Mouse (Mus musculus) lung, adult 2 months (tissue): ENCODE results near the gene Ccng2. TPM values are rescaled to one million over a fixed set of nuclear protein-coding genes. Genes with fewer than 3 reads are reported as not detected.

ENCODE experiments used
- DNase-seq: peaks from one replicate; pipeline ENCODE4 v3.0.0; 2022
- H3K4me1 ChIP-seq: fragments of 200-500 bp; 2 replicates; pipeline ENCODE4 v1.6.1; 2011; ENCODE audit warnings: low read length; ENCODE audit not compliant: control insufficient read depth, insufficient read depth
- H3K4me3 ChIP-seq: fragments of 200-500 bp; replicated peaks from 2 replicates; pipeline ENCODE3; 2011; ENCODE audit warnings: low read depth, mild to moderate bottlenecking, control low read depth, low read length; ENCODE audit errors: extremely low read depth
- CTCF ChIP-seq: fragments of 200-500 bp; IDR thresholded peaks from 2 replicates; pipeline ENCODE4 v1.5.1; 2011; ENCODE audit warnings: mild to moderate bottlenecking, low read length, control low read depth; ENCODE audit not compliant: insufficient read depth
- POLR2A ChIP-seq: fragments of 200-500 bp; IDR thresholded peaks from 2 replicates; pipeline ENCODE4 v1.6.1; 2011; ENCODE audit warnings: low read depth, mild to moderate bottlenecking, control low read depth, low read length, borderline replicate concordance; ENCODE audit errors: extremely low read depth
- WGBS: fragments of 180-500 bp; shearing (Covaris S2); methylation state at CpG from one replicate; pipeline ENCODE4 v1.1.7; 2018; 5-methylcytosine and 5-hydroxymethylcytosine counted together
- polyA plus RNA-seq: library from polyadenylated mRNA; depleted of rRNA; stranded (reverse); fragments of >200 nt; gene quantifications from 2 replicates; pipeline ENCODE4 v1.2.3, GENCODE M21; 2012

Gene Ccng2
- polyA plus RNA-seq, 1 experiment, result 23.6 TPM

- 57% methylated on average over 14 of the region's 14 CpGs for WGBS
- TF ChIP-seq CTCF (no peak), POLR2A (no peak)
- Histone ChIP-seq H3K4me1 (no peaks in the 10 kb centered on the region), H3K4me3 (no peak overlapping the region)
- DNase-seq, result peak; percentile 17
Measured at GRCm38 (mm10) chr5:93282446-93283107, 15.5 kb downstream of the Ccng2 start.

GRCm38 (mm10) chr5:93283109-93283508 lies 16.1 kb downstream of the Ccng2 start:
- TF ChIP-seq CTCF (no peak), POLR2A (no peak)
- Histone ChIP-seq H3K4me1 (no peaks in the 10 kb centered on the region), H3K4me3 (no peak overlapping the region)
- 69% methylated on average over 7 of the region's 7 CpGs for WGBS
- DNase-seq, result no peak

GRCm38 (mm10) chr5:93288553-93288952 lies 21.5 kb downstream of the Ccng2 start:
- DNase-seq, result no peak
- no peak for TF ChIP-seq CTCF
- TF ChIP-seq POLR2A, result no peak
- Histone ChIP-seq H3K4me1 (no peaks in the 10 kb centered on the region), H3K4me3 (no peak overlapping the region)

DNA sequence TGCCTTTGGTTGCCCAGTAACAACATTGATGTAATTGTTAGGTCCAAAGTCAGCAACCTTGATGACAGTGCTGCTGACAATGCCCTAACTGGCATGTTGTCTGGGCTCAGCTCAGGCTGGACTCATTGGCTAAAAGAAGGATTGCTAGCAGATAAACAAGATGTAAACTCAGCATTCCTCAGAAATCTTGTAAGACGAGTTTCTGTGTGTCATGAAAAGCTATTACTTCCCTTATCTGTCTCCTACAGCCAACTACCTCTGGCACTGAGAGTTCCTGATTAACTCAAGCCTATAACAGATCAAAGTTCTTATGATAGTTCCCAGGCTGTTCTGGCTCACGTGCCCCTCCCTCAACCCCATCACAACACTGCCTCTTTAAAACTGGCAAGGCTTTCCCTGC lies 23.2 kb downstream of the Ccng2 start:
- no peak overlapping the region for H3K4me3 ChIP-seq
- no peaks in the 10 kb centered on the region for H3K4me1 ChIP-seq
- no peak for DNase-seq
- whole genome bisulfite sequencing, result 23% methylated on average over 2 of the region's 2 CpGs
- TF ChIP-seq POLR2A (no peak), CTCF (no peak)

GRCm38 (mm10) chr5:93296341-93296746 lies 29.3 kb downstream of the Ccng2 start:
- Histone ChIP-seq H3K4me1 (peaks cover 3% of the 10 kb centered on the region; the same call in 1 of the 2 replicates), H3K4me3 (no peak overlapping the region)
- peak; percentile 18 for DNase-seq
- TF ChIP-seq POLR2A, result no peak
- no peak for TF ChIP-seq CTCF
- WGBS, result 39% methylated on average over 5 of the region's 5 CpGs

DNA sequence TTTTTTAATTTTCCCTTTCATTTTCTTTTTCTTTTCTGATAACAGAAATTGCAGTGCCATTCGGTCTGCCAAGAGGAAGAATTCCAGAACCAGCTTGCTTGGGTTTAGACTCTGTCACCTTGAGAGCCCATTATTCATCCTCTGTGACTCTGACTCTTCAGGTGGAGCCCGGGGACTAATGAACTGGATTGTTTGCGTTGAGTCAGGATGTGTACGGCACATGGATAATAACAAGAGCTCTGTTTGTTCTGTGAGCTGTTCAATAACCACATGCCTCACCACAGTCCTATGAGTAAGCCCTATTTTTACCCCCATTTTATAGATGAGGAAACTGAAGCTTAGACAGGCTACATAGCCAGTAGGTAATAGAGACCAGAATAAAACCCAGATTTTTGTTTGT lies 29.7 kb downstream of the Ccng2 start:
- no peak overlapping the region for H3K4me3 ChIP-seq
- TF ChIP-seq POLR2A (no peak), CTCF (no peak)
- no peak for DNase-seq
- H3K4me1 ChIP-seq, result peaks cover 3% of the 10 kb centered on the region; the same call in 1 of the 2 replicates
- 43% methylated on average over 4 of the region's 4 CpGs for WGBS

- Histone ChIP-seq H3K4me3 (no peak overlapping the region), H3K4me1 (peaks cover 3% of the 10 kb centered on the region; the same call in 1 of the 2 replicates)
- DNase-seq, result no peak
- TF ChIP-seq POLR2A (no peak), CTCF (no peak)
- 73% methylated on average over 3 of the region's 3 CpGs for WGBS
Measured at GRCm38 (mm10) chr5:93297311-93297710, 30.3 kb downstream of the Ccng2 start.

GRCm38 (mm10) chr5:93305126-93305830 lies 38.2 kb downstream of the Ccng2 start:
- no peak for DNase-seq
- Histone ChIP-seq H3K4me3 (no peak overlapping the region), H3K4me1 (no peaks in the 10 kb centered on the region)
- TF ChIP-seq CTCF, result no peak
- no peak for TF ChIP-seq POLR2A
- 52% methylated on average over 2 of the region's 2 CpGs for WGBS

- 78% methylated on average over 2 of the region's 2 CpGs for WGBS
- Histone ChIP-seq H3K4me1 (no peaks in the 10 kb centered on the region), H3K4me3 (no peak overlapping the region)
- DNase-seq, result no peak
- TF ChIP-seq POLR2A (no peak), CTCF (no peak)
Measured at GRCm38 (mm10) chr5:93308909-93309308, 41.9 kb downstream of the Ccng2 start.
